Mouse (Mus musculus) erythroblast, embryonic 14.5 days (primary cell): Measurements from ENCODE around the gene Cenpp.

Source experiments
- GATA1 ChIP-seq: IDR thresholded peaks from 2 replicates; pipeline ENCODE4 v1.6.1; 2012; ENCODE audit warnings: low read length, inconsistent platforms, mixed read lengths
- TAL1 ChIP-seq: IDR thresholded peaks from 3 replicates; pipeline ENCODE4 v1.6.1; 2012; ENCODE audit warnings: low read length, inconsistent platforms, mixed read lengths

DNA sequence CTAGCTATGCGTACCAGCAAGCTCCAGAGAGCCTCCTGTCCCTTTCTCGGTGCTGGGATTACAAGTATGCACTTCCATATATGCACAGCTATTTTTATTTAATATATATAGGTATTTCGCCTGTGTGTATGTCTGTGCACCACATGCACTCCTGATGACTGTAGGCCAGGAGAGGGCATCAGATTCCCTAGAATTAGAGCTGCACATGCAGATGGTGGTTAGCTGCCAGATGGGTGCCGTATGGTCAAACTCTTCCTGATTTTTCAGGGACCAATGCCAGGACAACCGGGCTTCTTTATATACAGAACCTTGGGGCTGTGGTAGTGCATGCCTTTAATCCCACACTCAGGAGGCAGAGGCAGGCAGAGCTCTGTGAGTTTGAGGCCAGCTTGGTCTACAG, 183.6 kb downstream of the Cenpp start:
- TF ChIP-seq GATA1 (no peak), TAL1 (no peak)
